Mouse (Mus musculus): ENCODE measurements at regions not wholly inside any gene's neighbourhood (a gene's known extent, or its start where the extent isn't known, plus 50 kb on each side); places are given as distances from the start of the nearest gene placed in this dataset.
"Not testable (repeated sequence)": the region's sequence is repeated elsewhere in the genome, so short reads cannot be mapped to it uniquely, and the experiment has no call there.

GRCm38 (mm10) chr6:67881476-67881875, 345.9 kb upstream of the Tacstd2 start:
- not testable (repeated sequence) for TF ChIP-seq CTCF, EP300 (IDR thresholded peaks at IDR 0.05)

Measured in lung, postnatal 0 days (tissue).